In the genomic region with DNA sequence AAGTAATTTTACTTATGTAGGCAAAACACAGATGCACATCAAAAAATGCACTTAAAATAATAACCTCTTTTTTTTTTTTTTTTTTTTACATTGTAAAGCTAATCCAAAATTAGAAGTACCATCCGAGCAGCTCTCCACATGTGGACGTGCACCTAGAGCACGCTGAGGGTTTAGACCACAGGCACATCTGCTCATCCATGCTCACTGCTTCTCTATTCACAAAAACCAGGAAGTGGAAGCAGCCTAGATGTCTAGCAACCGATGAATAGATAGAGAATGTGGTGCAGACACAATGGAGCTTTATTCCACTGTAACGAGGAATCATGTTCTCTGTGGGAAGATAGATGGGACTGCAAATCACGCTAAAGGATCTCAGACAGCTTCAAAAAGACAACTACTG, we compare ENCODE assay signal across 32 mouse cellular contexts. TPM values are rescaled to one million over a fixed set of nuclear protein-coding genes. Genes with fewer than 3 reads are reported as not detected.
A peak's percentile ranks its signal among the peaks of the same experiment; 100 is the strongest.
DNase-seq lines count a peak whose midpoint lies in the region; ATAC-seq and TF ChIP-seq lines count a peak whose summit lies in the region.
"Had no signal": no experiment of that assay in that cellular context is flagged by ENCODE, and none has a peak within 500 bp of the region (broad histone marks: within the 10 kb centered on the region; RNA-seq: fewer than 3 reads in every experiment).

No protein-coding gene starts in this region.

- ATAC-seq in neural tube, embryonic 15.5 days (ENCODE audit: low FRiP score): no peak
- ATAC-seq in erythroblast, adult 5-6 weeks (replicated peaks; ENCODE audit: low FRiP score, poor library complexity, severe bottlenecking): no peak
- ATAC-seq: activated CD4-positive, CD25-positive, alpha-beta regulatory T cell, adult 4 months; forebrain, embryonic 14.5 days; forebrain, postnatal 0 days; hindbrain, embryonic 16.5 days; intestine, embryonic 15.5 days had no signal

- TF ChIP-seq CTCF in MEL (IDR thresholded peaks at IDR 0.05 in 2 of 3, conservative IDR thresholded peaks at IDR 0.05 in 1 of 3; ENCODE audit: control insufficient read depth in 1 of 3, insufficient read depth in 1 of 3, low read depth in 2 of 3, low read length in 3 of 3, poor library complexity in 1 of 3, severe bottlenecking in 1 of 3): no peak

- no peaks in the 10 kb centered on the region for H3K36me3 ChIP-seq in MEL (ENCODE audit: control insufficient read depth in 1 of 2, insufficient read depth in 2 of 2, low read length in 2 of 2)
- no peaks in the 10 kb centered on the region for H3K36me3 ChIP-seq in neural tube, embryonic 15.5 days
- H3K36me3 ChIP-seq: heart, embryonic 12.5 days; heart, embryonic 15.5 days; hindbrain, embryonic 10.5 days; hindbrain, embryonic 13.5 days; intestine, embryonic 15.5 days had no signal

- H3K9ac ChIP-seq in MEL (ENCODE audit: control insufficient read depth, low read depth, low read length, poor library complexity, severe bottlenecking): no peak overlapping the region
- no peak overlapping the region for H3K9ac ChIP-seq in neural tube, embryonic 15.5 days (replicated peaks)
- H3K9ac ChIP-seq: forebrain, postnatal 0 days; heart, embryonic 12.5 days; heart, embryonic 15.5 days; hindbrain, embryonic 13.5 days; intestine, embryonic 15.5 days had no signal

- H3K4me2 ChIP-seq in neural tube, embryonic 15.5 days: no peak overlapping the region
- H3K4me2 ChIP-seq: heart, embryonic 12.5 days; heart, embryonic 15.5 days; hindbrain, embryonic 13.5 days; intestine, embryonic 15.5 days had no signal

- H3K4me3 ChIP-seq in MEL (ENCODE audit: control insufficient read depth in 1 of 2, insufficient read depth in 1 of 2, low read depth in 2 of 2, low read length in 2 of 2): no peak overlapping the region
- no peak overlapping the region for H3K4me3 ChIP-seq in neural tube, embryonic 15.5 days (replicated peaks)
- H3K4me3 ChIP-seq: gastrocnemius, adult 2 months; heart, embryonic 12.5 days; heart, embryonic 15.5 days; hindbrain, embryonic 10.5 days; hindbrain, embryonic 13.5 days; intestine, embryonic 15.5 days had no signal

- 52% methylated on average over 6 of the region's 6 CpGs for WGBS in neural tube, embryonic 15.5 days

- TF ChIP-seq POLR2A in MEL (IDR thresholded peaks at IDR 0.05; ENCODE audit: control insufficient read depth in 1 of 2, insufficient read depth in 1 of 2, low read depth in 1 of 2, low read length in 2 of 2, poor library complexity in 1 of 2): no peak

- DNase-seq in 416B (ENCODE audit: low read depth) (peak; percentile 51), MEL (ENCODE audit: low read depth, low spot score) (peak; percentile 47)
- peak; percentile 68 for DNase-seq in brain, adult 2 months (ENCODE audit: low read depth, low spot score)
- DNase-seq in lung, postnatal 25 days (ENCODE audit: low spot score): no peak
- DNase-seq: adrenal gland, adult 8-10 months; adrenal gland, postnatal 25 days; cerebellum, adult 2 months; cerebellum, adult 9-11 months; cerebellum, postnatal 25 days; forebrain, postnatal 0 days; gastrocnemius, adult 2 months; gastrocnemius, postnatal 14 days; heart, adult 18-20 months; heart, postnatal 10 days; heart, postnatal 36 days; kidney, adult 11 months had no signal

- no peaks in the 10 kb centered on the region for H3K79me2 ChIP-seq in MEL (ENCODE audit: control insufficient read depth, insufficient read depth, low read length, poor library complexity)

- no peak for TF ChIP-seq RAD21 in MEL (IDR thresholded peaks at IDR 0.05; ENCODE audit: low read depth, low read length)

- TF ChIP-seq EP300 in MEL (IDR thresholded peaks at IDR 0.05; ENCODE audit: low read depth in 1 of 2, low read length in 2 of 2): no peak

- H3K27me3 ChIP-seq in MEL (ENCODE audit: control insufficient read depth in 1 of 2, insufficient read depth in 2 of 2, low read length in 2 of 2): no peaks in the 10 kb centered on the region
- H3K27me3 ChIP-seq in neural tube, embryonic 15.5 days (replicated peaks): 0 out of 2 replicates have a peak, but pooled peaks cover 6% of the 10 kb centered on the region

- H3K4me1 ChIP-seq in MEL (ENCODE audit: control insufficient read depth in 1 of 2, insufficient read depth in 2 of 2, low read length in 2 of 2): no peaks in the 10 kb centered on the region
- H3K4me1 ChIP-seq in neural tube, embryonic 15.5 days: peaks cover 12% of the 10 kb centered on the region

- no peaks in the 10 kb centered on the region for H3K9me3 ChIP-seq in MEL (replicated peaks; ENCODE audit: insufficient read depth, low read length)
- H3K9me3 ChIP-seq in neural tube, embryonic 15.5 days (replicated peaks): no peaks in the 10 kb centered on the region
- H3K9me3 ChIP-seq: heart, embryonic 15.5 days; hindbrain, embryonic 13.5 days; intestine, embryonic 15.5 days had no signal

- no peak overlapping the region for H3K27ac ChIP-seq in MEL (ENCODE audit: control insufficient read depth, low read depth, low read length)
- no peak overlapping the region for H3K27ac ChIP-seq in neural tube, embryonic 15.5 days (replicated peaks)
- H3K27ac ChIP-seq: gastrocnemius, adult 2 months; heart, embryonic 15.5 days; hindbrain, embryonic 10.5 days; hindbrain, embryonic 13.5 days; intestine, embryonic 15.5 days had no signal

TF ChIP-seq in MEL, 35 proteins besides CTCF, POLR2A, EP300 and RAD21:
- TF ChIP-seq ELF1 (IDR thresholded peaks at IDR 0.05; ENCODE audit: low read depth, low read length) (0 out of 2 replicates have a peak, but pooled peaks have one; percentile 61), BHLHE40 (IDR thresholded peaks at IDR 0.05; ENCODE audit: borderline replicate concordance, low read depth, low read length) (no peak), NELFE (IDR thresholded peaks at IDR 0.05; ENCODE audit: low read depth, low read length) (no peak), TBP (IDR thresholded peaks at IDR 0.05; ENCODE audit: low read depth, low read length) (no peak), GATA1 (IDR thresholded peaks at IDR 0.05; ENCODE audit: low read depth, low read length) (0 out of 2 replicates have a peak, but pooled peaks have one; percentile 16), ZNF384 (IDR thresholded peaks at IDR 0.05; ENCODE audit: low read depth, low read length) (peak; percentile 56)

RNA-seq across cellular contexts. Expression of a gene that starts 4.5 kb away (rescaled TPM):
- under 0.01 and 0.07 TPM in 2 replicates for total RNA-seq in MEL (2012; rRNA removed)
- under 1 TPM in 1 of 2 experiments, not detected in 1; 0.08 TPM for polyA plus RNA-seq in MEL (2012; ENCODE audit: insufficient read depth in 1 of 2, insufficient read length in 2 of 2, low read depth in 1 of 2, low replicate concordance in 2 of 2, missing spikeins in 1 of 2)
- polyA plus RNA-seq in neural tube, embryonic 15.5 days (2015; fragmentation: Nextera tagmentation; extraction: Ambion mirVana): 4.8 and 6.0 TPM in 2 replicates
- total RNA-seq in erythroblast, adult 5-6 weeks (2015; ENCODE audit: low replicate concordance): not detected in 2 replicates
- not detected in 2 replicates for total RNA-seq in erythroblast, adult 5-6 weeks (2017; ENCODE audit: low replicate concordance)

RNA-seq across cellular contexts. Expression of a gene that starts 33.4 kb away (rescaled TPM):
- total RNA-seq in MEL (2012; rRNA removed): not detected in 2 replicates
- not detected for polyA plus RNA-seq in MEL (2012; ENCODE audit: insufficient read depth in 1 of 2, insufficient read length in 2 of 2, low read depth in 1 of 2, low replicate concordance in 2 of 2, missing spikeins in 1 of 2)
- polyA plus RNA-seq in neural tube, embryonic 15.5 days (2015; fragmentation: Nextera tagmentation; extraction: Ambion mirVana): not detected in 2 replicates
- total RNA-seq in erythroblast, adult 5-6 weeks (2015; ENCODE audit: low replicate concordance): not detected in 2 replicates
- not detected in 2 replicates for total RNA-seq in erythroblast, adult 5-6 weeks (2017; ENCODE audit: low replicate concordance)
- total RNA-seq: adrenal gland, adult 8-10 months; adrenal gland, postnatal 25 days; forebrain, postnatal 0 days; gastrocnemius, adult 2 months; gastrocnemius, postnatal 14 days; gastrocnemius, postnatal 4 days; heart, adult 18-20 months; heart, postnatal 10 days; heart, postnatal 36 days had no signal
- polyA plus RNA-seq: activated CD4-positive, CD25-positive, alpha-beta regulatory T cell, adult 4 months; cerebellum, adult 2 months; cortical plate, adult 2 months; embryonic facial prominence, embryonic 11.5 days; embryonic facial prominence, embryonic 14.5 days; forebrain, embryonic 11.5 days; forebrain, embryonic 14.5 days; forebrain, postnatal 0 days; frontal cortex, adult 2 months; heart, embryonic 12.5 days; heart, embryonic 15.5 days; hindbrain, embryonic 10.5 days; hindbrain, embryonic 13.5 days; hindbrain, embryonic 16.5 days; intestine, embryonic 15.5 days had no signal
